Mouse (Mus musculus) adrenal gland (tissue): ENCODE data around the gene Greb1.

ENCODE experiments used
- intact Hi-C: fragments of 180-260 bp; cut with DNase I; formaldehyde crosslinking; loops from one replicate; pipeline ENCODE4 v1.15.1; 2025
- microRNA-seq, 2 experiments: library from miRNA; unstranded; fragments of <30 nt; microRNA quantifications; one replicate each; pipeline ENCODE4; 2019

Greb1 gene

DNA sequence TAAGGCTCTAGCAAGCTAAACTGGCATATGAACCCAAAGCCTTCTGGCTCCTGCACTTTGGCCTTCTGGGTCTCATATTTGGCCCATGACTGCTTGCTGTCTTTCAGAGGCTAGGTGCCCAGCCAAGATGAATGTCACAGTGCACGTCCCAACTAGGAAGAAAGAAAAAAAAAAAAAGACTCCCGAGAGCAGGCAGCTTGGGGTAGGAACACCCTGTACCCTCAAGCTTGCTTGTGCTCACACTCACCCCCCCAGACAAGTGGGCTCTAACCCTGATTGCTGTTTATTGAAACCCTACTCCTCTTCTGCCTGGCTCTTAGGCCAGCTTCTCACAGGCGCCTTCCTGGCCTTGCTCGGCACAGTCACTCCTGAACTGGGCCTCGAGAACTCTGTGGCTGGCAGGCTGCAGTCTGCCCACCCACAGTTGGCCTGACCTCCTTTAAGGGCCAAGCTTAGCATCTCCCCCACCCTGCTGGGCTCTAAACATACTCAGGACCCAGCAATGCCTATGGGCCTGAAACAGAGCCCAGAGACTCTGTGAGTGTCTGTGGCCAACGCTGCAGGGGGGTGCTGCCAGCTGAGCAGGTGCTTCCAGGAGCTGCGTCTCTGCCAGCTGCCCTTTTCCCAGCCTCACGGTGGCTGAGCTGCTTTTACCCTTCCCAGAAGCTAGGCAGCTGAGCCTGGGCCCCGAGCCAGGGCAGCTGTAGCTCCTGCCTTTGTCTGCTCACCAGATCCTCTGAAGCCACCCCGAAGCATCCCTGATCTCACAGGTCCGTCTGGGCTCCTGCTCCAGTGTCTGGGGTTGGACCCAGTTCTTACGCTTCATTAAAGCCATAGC lies 157.0 kb downstream of the Greb1 start:
- intact Hi-C loops: no loop called here

DNA sequence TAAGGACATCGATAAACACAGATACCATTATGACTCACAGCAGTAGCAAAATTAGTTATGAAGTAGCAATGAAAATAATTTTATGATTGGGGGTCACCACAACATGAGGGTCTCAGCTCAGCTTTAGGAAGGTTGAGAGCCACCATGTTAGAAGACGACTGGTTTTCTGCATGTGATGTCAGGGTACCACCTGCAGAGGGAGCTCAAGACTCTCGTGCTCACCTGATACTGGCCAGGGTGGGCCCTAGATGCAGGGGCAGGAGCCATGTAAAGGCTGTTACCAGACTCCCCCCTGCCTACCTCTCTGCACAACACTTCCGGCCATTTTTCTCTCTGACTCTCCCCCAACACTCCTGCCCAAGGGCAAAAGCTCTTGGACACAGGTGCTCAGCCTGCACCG lies 158.7 kb downstream of the Greb1 start:
- intact Hi-C loops: no loop called here

DNA sequence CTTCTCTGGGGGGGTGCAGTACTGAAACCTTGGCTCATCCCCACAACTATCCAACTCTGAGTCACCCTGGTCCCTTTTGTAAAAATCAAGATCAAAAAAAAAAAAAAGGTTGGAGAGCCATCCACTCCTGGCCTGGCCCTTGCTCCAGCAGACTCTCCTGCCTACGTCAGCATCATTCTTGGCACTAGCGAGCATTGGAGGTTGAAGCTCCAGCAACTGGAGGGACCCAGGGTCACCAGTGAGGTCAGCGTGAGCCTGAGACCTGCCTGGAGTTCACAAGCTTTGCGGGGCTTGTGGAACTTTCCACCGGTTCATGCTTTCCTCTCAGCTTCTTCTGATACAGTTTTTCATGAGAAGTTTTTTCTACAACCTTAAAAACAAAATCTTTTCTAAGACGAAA lies 160.6 kb downstream of the Greb1 start:
- intact Hi-C loops: no loop called here

DNA sequence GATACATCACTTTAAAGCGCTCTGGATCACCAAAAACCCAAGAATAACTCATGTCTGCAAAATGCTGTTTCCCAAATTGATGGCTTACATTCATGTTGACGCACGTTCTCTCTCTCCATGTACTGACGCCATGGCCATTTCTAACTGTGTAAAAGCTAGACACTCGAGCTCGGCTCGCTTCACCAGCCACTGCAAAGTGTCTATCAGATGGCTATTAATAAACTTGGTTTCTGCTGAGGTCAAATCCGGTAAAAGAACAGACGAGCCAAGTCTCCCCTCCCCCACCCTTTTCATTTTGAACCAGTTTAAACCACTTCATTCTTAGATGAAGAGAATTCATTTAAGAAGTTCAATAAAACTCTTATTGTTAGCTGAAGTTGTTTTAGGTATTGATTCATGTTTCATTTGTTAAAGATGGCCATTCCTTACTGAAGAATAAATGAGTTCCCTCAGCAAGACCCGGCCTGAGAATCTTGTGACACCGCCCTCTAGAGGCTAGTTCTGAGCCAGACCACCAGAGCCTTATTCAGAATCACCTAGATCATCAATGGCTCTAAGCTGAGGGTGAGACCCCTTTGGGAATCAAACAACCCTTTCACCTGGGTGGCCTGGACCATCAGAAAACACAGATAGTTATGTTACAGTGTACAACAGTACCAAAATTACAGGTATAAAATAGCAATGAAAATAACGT lies 161.5 kb downstream of the Greb1 start:
- intact Hi-C loops: no loop called here

DNA sequence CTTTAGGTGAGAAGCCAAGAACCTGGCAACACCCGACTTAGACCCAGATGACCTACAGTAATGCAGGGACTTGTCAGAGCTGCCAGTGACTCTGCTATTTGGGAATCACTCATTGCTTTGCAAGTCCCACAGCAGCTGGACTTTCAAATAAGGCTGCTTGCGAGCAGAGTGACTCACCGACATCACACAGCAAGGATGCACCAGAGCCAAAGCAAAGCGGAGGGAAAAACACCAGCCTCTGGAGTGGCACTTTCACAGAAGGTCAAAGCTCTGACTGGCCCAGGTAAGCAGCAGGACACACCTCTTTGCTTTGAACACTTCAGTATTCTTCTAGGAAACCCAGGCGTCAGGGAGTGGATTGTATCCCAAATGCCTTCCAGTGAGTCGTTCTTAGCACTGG lies 164.9 kb downstream of the Greb1 start:
- intact Hi-C loops: no loop called here

DNA sequence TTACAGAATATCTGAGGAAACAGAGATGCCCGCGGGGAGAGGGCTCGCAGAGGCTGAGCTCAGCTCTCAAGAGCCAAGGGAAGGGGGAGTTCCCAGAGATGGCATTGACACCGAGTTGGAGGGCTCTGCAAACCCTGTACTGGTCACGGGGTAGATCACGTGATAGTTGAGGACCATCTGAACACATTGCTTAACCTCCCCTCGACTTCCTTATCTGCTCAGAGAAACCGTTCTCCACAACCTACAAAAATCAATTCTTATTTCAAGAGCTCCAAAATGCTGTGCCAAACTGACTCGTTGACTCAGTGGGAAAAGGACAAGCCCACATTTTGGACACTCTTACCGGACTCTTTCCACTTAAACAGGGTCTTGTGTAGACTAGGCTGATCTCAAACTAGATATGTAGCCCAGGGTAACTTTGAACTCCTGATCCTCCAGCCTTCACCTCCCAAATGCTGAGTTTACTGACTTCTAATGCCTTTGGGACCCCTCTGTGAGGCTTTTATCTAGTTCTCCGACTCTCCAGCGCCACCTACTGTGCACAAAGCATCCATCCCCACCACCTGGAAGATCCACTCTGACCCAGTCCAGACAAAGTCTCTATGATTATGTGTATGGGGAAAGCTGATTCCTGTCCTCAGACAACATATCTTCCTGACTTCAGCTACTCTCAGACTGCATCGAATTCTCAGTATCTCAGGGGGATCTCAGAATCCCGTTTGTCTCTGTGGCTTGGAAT lies 166.4 kb downstream of the Greb1 start:
- intact Hi-C loops: loop anchor here (1.0 kb wide), 1 partner anchor 66 kb away; no protein-coding TSS in a partner anchor

DNA sequence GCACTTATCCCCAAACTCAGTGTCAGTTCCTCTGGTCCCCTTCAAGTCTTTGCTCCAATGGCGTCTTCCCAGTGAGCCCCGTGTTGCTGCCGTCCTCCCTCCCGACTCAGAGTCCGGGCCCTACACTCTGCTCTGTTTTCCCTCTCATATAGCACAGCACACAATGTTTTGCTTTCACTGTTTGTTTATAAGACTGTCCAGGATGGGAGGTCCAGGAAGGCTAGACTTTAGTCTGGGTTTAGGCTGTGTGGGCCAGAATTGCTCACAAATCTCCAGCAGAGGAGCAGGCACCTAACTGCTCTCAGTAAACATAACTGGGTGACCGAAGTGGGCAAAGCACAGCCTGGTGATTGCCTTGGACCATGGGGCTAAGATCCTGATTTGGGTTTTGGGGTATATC lies 167.5 kb downstream of the Greb1 start:
- intact Hi-C loops: no loop called here

DNA sequence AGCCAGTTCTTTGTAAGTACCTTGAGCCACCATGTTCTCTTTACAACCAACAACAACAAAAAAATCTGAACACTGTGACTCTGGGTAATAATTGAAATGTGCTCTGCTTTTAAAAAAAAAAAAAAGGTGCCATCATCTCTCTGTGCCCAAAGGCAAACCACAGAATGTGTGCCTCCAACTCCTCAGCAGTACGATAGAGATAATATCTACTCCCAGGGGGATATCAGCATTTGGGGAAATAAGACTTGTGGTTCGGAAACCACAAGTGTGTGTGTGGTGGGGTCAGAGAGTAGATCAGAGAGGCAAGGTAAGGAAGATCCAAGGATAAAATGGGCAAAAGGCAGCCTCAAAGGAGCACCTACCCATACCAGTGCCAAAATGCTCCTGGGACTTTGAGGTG lies 169.3 kb downstream of the Greb1 start:
- intact Hi-C loops: no loop called here

DNA sequence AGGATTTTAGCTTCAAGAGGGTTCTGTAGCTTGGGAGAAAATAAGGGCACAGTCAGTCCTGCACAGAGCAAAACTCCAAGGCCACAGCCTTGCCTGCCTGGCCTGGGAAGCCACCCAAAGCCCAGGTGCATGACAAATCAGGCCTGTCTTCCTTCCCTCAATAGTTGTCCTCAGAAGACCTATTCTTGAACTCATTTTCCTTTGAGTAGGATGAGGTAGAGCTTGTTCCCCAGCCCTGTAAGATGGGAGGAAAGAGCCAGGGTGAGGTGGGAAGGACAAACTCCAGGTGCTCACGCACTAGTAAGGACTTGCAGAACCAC lies 169.9 kb downstream of the Greb1 start:
- intact Hi-C loops: no loop called here

DNA sequence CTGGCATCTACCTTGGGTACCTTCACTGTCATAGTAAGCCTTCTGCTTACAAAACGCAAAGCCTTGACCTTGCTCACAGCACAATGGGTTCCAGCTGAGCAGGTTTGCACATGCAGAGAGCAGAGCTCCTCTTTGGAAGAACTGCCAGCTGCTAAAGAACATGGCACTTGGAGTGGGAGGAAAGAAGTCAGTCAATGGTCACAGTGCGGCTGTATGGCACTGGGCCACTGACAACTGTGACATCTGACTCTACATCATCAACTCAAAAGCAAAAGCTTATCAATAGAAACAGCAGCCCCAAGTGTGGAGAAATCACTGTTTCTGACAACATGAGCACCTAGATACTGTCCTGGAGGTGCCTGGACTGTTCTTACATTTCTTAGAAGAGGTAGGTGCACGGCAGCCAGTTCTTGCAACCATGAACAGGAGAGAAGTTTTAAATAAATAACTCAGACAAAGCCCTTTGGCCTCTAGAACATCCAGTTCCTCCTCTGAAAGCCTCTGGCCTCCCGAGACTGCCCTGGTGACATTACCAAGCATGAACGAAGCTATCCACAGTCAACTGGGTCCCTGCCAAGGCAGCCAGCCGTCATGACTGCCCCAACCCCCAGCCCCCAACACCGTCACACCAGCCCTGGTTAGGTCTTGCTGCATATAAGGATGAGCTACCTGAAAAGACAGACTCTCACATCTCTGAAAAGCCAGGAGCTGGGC lies 170.4 kb downstream of the Greb1 start:
- intact Hi-C loops: no loop called here

Small RNAs within 50 kb of the gene (microRNA-seq; reads per million reads assigned to microRNA genes)
- gene Gm44305: 0 reads per million in 2 experiments
